Mouse (Mus musculus): ENCODE data around the gene Gm21310. TPM values are rescaled to one million over a fixed set of nuclear protein-coding genes. Genes with fewer than 3 reads are reported as not detected.
"Not testable (repeated sequence)": the region's sequence is repeated elsewhere in the genome, so short reads cannot be mapped to it uniquely, and the experiment has no call there.

Gene Gm21310
- not detected for total RNA-seq (2021)
- long read RNA-seq, experiment 1 = 0 reads
- long read RNA-seq, experiment 2 = 0 reads

DNA sequence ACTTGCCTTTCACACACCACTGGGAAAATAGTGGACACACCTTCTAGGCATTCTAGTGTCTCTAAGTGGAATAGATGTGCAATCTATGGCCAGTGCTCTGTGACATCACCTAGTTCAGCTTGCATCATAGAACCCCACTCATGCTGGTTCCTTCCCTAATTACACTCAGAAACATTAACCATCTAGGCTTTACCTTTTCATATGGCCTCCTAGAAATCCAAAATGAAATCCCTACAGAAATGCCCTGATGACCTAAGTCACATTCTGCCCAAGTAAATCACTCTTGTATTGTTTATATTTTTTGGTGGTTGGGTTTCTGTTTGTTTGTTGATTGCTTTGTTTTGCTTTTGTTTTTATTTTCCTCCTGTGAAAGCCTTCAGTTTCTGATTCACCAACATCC is at the start of gene Gm21310:
Gene Gm21310 (minus strand): TSS at position 101 of the 400 bp plus-strand sequence.
- DNase-seq (ENCODE audit: low spot score) = not testable (repeated sequence)

Other genes with a start within 250 kb of the Gm21310 start
- gene Gm20834, start 177.4 kb upstream of the Gm21310 start, total RNA-seq (2021) = not detected